Mouse (Mus musculus) forebrain, postnatal 0 days (tissue): ENCODE results near the gene Gm4737. TPM values are rescaled to one million over a fixed set of nuclear protein-coding genes. Genes with fewer than 3 reads are reported as not detected.
"Not testable (repeated sequence)": the region's sequence is repeated elsewhere in the genome, so short reads cannot be mapped to it uniquely, and the experiment has no call there.

ENCODE experiments used
- ATAC-seq: fragments of 200-750 bp; cut with Nextera tagmentation; 2 replicates; pipeline ENCODE4 v1.8.0; 2017; ENCODE audit warnings: mild to moderate bottlenecking, moderate library complexity
- DNase-seq: peaks from one replicate; pipeline ENCODE4 v3.0.0-alpha.2; 2015
- H3K27ac ChIP-seq: fragments of 300-500 bp; sonication (generic); 2 replicates; pipeline ENCODE4 v1.5.1; 2014; ENCODE audit warnings: low read depth, mild to moderate bottlenecking, antibody characterized with exemption, low read length, moderate library complexity, mixed read lengths
- H3K27me3 ChIP-seq: fragments of 300-500 bp; sonication (generic); 2 replicates; pipeline ENCODE4 v1.6.1; 2014; ENCODE audit warnings: mild to moderate bottlenecking, low read length, mixed read lengths; ENCODE audit not compliant: insufficient read depth
- H3K36me3 ChIP-seq: fragments of 300-500 bp; sonication (generic); 2 replicates; pipeline ENCODE4 v1.6.1; 2014; ENCODE audit warnings: mild to moderate bottlenecking, moderate library complexity; ENCODE audit not compliant: insufficient read depth
- H3K4me1 ChIP-seq: fragments of 300-500 bp; sonication (generic); 2 replicates; pipeline ENCODE4 v1.6.1; 2014; ENCODE audit warnings: antibody characterized with exemption; ENCODE audit not compliant: insufficient read depth
- H3K4me2 ChIP-seq: fragments of 300-500 bp; sonication (generic); 2 replicates; pipeline ENCODE4 v1.6.1; 2014; ENCODE audit warnings: low read depth, mild to moderate bottlenecking, moderate library complexity
- H3K4me3 ChIP-seq: fragments of 300-500 bp; sonication (generic); 2 replicates; pipeline ENCODE4 v1.5.1; 2014; ENCODE audit warnings: low read depth, low read length, mixed read lengths
- H3K9ac ChIP-seq: fragments of 300-500 bp; sonication (generic); 2 replicates; pipeline ENCODE4 v1.6.1; 2014; ENCODE audit warnings: mild to moderate bottlenecking
- H3K9me3 ChIP-seq: fragments of 300-500 bp; sonication (generic); 2 replicates; pipeline ENCODE4 v1.6.1; 2016; ENCODE audit warnings: low read length
- CTCF ChIP-seq: sonication (generic); IDR thresholded peaks from 2 replicates; pipeline ENCODE4 v1.5.1; 2016; ENCODE audit warnings: antibody characterized with exemption, control low read depth, low read depth
- WGBS: fragments of 180-500 bp; shearing (Covaris S2); extraction: QIAGEN DNeasy Blood & Tissue Kit; methylation state at CpG from one replicate; pipeline ENCODE4 v1.1.7; 2014; 5-methylcytosine and 5-hydroxymethylcytosine counted together
- polyA plus RNA-seq: library from polyadenylated mRNA; unstranded; fragments of >200 nt; fragmentation: Nextera tagmentation; extraction: Ambion mirVana; gene quantifications from 2 replicates; pipeline ENCODE4 v1.2.1, GENCODE M21; 2015
- total RNA-seq: library from RNA; depleted of rRNA; stranded (reverse); fragments of >200 nt; gene quantifications from 2 replicates; pipeline ENCODE4 v1.2.3, GENCODE M21; 2014; rRNA removed

The Gm4737 gene
- total RNA-seq (0.90 and 1.4 TPM in 2 replicates), polyA plus RNA-seq (0.90 and 2.1 TPM in 2 replicates)

DNA sequence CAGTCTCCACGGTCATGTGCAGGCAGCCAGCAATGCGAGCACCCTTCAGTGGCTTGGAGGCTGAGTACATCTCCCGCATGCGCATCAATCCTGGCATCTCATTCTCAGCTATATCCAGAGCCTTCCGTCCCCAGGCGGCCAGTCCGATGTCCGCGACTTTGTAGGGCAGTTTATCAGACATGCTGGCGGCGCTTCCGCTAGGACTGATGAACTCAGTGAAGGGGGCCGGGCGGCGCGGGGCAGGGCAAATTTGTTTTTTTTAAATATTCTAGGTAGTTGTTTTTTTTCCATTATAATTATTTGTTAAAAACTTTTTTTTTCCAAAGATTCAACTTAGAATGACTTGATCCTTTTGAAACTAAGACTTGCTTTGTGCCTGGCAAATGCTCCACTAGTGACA lies at the start of gene Gm4737:
Gene Gm4737, minus strand, starts transcription at position 246 of the 400 bp plus-strand sequence.
- not testable (repeated sequence) for H3K4me3 ChIP-seq, H3K9me3 ChIP-seq, H3K36me3 ChIP-seq, H3K9ac ChIP-seq, H3K4me1 ChIP-seq, H3K4me2 ChIP-seq, ATAC-seq, DNase-seq, H3K27ac ChIP-seq, H3K27me3 ChIP-seq
- WGBS, result 95% methylated on average over 9 of the region's 16 CpGs

DNA sequence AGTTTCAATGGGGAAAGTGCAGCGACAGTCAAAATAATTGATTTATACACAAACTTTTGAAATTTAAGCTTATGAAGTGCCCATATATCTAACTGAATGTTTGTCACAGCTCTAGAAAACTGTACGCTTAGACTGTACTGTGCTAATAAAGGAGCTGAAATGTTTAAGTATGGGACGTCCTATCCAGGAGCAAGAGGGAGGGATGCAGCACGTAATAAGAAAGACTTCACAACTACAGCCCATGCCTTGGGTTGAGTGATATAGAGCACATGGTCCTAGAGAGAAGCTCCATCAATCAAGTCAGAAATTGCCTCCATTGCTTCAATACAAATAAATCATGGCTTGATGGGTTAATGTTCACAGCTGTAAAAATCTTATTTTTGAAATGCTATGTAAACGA lies 40.9 kb upstream of the Gm4737 start:
- WGBS, result 94% methylated on average over 5 of the region's 5 CpGs
- H3K4me2 ChIP-seq, result no peak overlapping the region
- H3K27ac ChIP-seq, result no peak overlapping the region
- TF ChIP-seq CTCF, result no peak
- no peaks in the 10 kb centered on the region for H3K4me1 ChIP-seq
- H3K36me3 ChIP-seq, result no peaks in the 10 kb centered on the region
- no peak for DNase-seq
- no peak overlapping the region for H3K4me3 ChIP-seq
- no peak for ATAC-seq
- no peaks in the 10 kb centered on the region for H3K9me3 ChIP-seq
- H3K9ac ChIP-seq, result no peak overlapping the region
- H3K27me3 ChIP-seq, result no peaks in the 10 kb centered on the region

DNA sequence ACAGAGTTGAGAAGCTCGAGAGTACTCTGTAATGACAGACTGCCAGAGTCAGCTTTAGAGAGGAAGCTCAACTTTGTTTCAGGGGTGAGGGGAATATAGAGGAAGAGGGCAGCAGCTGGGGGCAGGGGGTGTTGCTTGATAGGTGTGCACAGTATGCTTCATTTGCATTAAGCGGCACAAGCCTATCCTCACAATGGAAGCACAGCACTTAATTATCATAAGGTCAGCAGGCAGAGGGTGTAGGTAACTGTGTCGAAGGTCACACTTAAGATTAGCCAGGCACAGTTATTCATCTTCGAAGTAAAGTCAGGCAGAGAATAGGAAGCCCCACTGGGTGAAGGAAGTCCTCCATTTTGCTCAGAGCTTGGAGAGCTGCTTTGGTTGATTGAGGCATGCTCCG lies 28.2 kb upstream of the Gm4737 start:
- Histone ChIP-seq H3K27ac (no peak overlapping the region), H3K27me3 (no peaks in the 10 kb centered on the region), H3K4me1 (no peaks in the 10 kb centered on the region), H3K9me3 (no peaks in the 10 kb centered on the region), H3K36me3 (no peaks in the 10 kb centered on the region), H3K4me2 (no peak overlapping the region), H3K4me3 (no peak overlapping the region), H3K9ac (no peak overlapping the region)
- WGBS, result 79% methylated on average over 5 of the region's 5 CpGs
- TF ChIP-seq CTCF, result no peak
- no peak for ATAC-seq
- no peak for DNase-seq

GRCm38 (mm10) chr16:46178121-46178801 lies 23.4 kb upstream of the Gm4737 start:
- Histone ChIP-seq H3K36me3 (no peaks in the 10 kb centered on the region), H3K27me3 (no peaks in the 10 kb centered on the region), H3K27ac (no peak overlapping the region), H3K9ac (no peak overlapping the region), H3K9me3 (no peaks in the 10 kb centered on the region), H3K4me1 (no peaks in the 10 kb centered on the region), H3K4me3 (no peak overlapping the region), H3K4me2 (no peak overlapping the region)
- no peak for TF ChIP-seq CTCF
- DNase-seq (no peak), ATAC-seq (no peak)
- 19% methylated on average over 4 of the region's 4 CpGs for WGBS

- no peak for DNase-seq
Measured at GRCm38 (mm10) chr16:46173039-46173438, 18.2 kb upstream of the Gm4737 start.

DNA sequence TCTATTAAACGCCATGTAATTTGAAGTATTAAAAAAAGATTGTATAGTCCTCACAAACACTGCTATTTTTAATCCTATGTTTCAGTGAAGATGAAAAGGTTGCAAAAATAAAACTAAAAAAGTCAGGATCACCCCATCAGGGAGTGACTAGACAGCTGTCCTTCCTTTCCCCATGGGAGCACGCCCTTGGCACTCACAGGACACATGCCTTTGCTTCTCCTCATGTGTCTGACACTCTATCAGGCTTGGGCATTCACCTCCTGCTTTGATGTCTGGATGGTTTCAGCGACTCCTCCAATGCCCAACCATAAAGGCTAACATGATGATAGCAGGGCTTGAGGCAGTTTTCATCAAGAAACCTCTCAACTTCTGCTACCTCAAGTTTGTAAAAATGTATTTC lies 12.1 kb upstream of the Gm4737 start:
- WGBS, result 79% methylated on average over 3 of the region's 3 CpGs
- no peak overlapping the region for H3K4me3 ChIP-seq
- H3K4me1 ChIP-seq, result no peaks in the 10 kb centered on the region
- no peak overlapping the region for H3K4me2 ChIP-seq
- H3K36me3 ChIP-seq, result no peaks in the 10 kb centered on the region
- no peak for ATAC-seq
- H3K27me3 ChIP-seq, result no peaks in the 10 kb centered on the region
- no peak overlapping the region for H3K9ac ChIP-seq
- no peak overlapping the region for H3K27ac ChIP-seq
- H3K9me3 ChIP-seq, result no peaks in the 10 kb centered on the region
- DNase-seq, result no peak
- TF ChIP-seq CTCF, result no peak

More at GRCm38 (mm10) chr16:46173039-46173438, 18.2 kb upstream of the Gm4737 start:
- Histone ChIP-seq H3K4me1 (no peaks in the 10 kb centered on the region), H3K9ac (no peak overlapping the region), H3K27me3 (no peaks in the 10 kb centered on the region), H3K4me3 (no peak overlapping the region), H3K4me2 (no peak overlapping the region), H3K36me3 (no peaks in the 10 kb centered on the region), H3K9me3 (no peaks in the 10 kb centered on the region), H3K27ac (no peak overlapping the region)
- TF ChIP-seq CTCF, result no peak
- ATAC-seq, result no peak

GRCm38 (mm10) chr16:46165305-46165704 lies 10.4 kb upstream of the Gm4737 start:
- Histone ChIP-seq H3K27ac (no peak overlapping the region), H3K27me3 (no peaks in the 10 kb centered on the region), H3K9ac (no peak overlapping the region), H3K9me3 (no peaks in the 10 kb centered on the region), H3K4me1 (no peaks in the 10 kb centered on the region), H3K36me3 (no peaks in the 10 kb centered on the region), H3K4me2 (no peak overlapping the region), H3K4me3 (no peak overlapping the region)
- 58% methylated on average over 4 of the region's 4 CpGs for WGBS
- DNase-seq, result peak; percentile 17
- ATAC-seq, result no peak
- TF ChIP-seq CTCF, result no peak
